Mouse (Mus musculus) retina, embryonic 14.5 days (tissue): ENCODE data around the gene Fer.
"Not testable (repeated sequence)": the region's sequence is repeated elsewhere in the genome, so short reads cannot be mapped to it uniquely, and the experiment has no call there.

ENCODE experiments used
- DNase-seq: peaks from one replicate; pipeline ENCODE4 v3.0.0-alpha.2; 2015; ENCODE audit warnings: low spot score

Fer gene

DNA sequence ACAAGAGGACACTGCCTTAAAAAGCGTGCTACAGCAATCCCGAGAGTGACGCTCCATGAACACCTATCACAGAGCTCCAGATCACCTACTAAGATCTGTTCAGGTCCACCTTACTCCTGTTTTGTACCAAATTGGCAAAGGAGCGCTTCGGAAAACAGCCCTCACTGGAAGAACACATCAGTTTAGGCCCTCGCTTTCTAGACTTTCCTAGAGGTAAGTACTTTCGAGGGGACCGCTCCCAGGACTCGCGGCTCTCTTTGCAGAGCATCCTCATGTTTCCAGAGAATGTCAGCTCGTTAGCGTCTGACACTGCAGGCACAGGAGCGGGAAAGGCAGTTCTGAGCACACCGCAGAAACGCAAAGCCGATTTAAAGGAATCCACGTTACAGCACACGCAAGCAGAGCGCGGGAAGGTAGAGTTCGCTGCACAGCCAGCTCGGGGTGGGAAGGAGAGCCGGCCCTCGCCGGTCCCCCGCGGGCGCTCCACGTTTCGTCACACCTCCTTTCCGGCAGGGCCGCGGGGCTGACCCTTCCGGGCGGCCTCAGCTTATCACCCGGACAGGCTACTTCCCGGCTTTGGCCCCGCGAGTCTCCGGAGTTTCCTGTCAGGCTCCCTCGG is at the start of gene Fer:
Fer (plus strand) TSS at position 51 of the 619 bp plus-strand sequence.
- no peak for DNase-seq

DNA sequence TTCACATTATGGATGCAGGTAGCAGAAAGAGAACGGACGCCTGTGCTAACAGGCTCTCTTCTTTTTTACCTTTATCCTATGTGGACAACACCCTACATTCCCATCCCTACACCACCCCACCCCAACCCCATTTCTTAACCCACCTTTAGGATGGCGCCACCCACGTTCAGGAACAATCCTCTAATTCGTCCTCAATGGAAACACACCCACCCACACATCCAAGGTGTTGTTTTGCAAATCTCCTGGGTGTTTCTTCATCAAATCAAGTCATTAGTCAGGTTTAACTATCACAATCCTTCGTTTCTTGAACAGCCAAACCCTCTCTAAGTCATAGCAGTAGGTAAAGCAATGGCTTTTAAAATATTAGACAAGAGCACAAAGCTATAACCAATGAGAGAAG is 49.3 kb upstream of the Fer start:
- DNase-seq = no peak

DNA sequence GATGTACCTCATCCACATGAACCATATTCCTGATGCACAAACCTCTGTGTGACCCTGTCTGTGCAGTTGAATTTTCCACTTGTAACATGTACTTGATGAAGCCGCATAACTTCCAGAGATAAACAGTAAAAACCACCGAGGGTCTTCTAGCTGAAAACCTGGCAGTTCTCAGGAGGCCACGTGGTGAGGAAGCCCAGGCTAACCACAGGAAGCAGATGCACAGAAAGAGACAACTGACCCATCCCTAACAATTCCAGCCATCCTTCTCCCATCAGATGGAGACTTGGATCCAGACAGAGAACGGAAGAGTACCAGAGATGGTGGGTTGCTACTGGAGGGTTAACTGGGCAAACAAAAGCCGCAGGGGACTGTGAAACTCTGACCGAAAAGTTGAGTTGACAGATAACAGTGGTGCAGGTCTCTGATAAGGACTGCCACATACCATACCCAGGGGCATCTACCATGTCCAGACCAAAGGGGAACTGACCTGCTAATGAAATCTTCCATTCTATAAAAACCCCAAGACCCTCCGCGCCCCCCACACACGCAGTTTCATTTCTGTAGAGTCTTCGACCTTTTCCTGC is 44.3 kb upstream of the Fer start:
- DNase-seq = no peak

DNA sequence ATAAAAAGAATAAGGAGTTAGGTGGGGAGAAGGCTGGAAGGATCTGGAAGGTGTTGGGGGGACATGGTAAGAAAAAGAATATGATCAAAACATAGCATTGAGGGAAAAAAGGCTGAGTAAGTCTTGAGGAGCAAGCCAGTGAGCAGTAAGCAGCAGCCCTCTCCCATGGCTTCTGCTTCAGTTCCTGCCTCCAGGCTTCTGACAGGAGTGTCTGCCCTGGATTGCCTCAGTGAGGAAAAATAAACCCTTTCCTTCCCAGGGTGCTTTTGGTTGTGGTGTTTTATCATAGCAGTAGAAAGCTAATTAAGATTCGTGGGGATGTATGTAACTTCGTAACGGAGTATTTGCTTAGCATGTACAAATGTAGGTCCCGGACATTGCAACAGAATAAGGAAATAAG is 38.7 kb upstream of the Fer start:
- no peak for DNase-seq

DNA sequence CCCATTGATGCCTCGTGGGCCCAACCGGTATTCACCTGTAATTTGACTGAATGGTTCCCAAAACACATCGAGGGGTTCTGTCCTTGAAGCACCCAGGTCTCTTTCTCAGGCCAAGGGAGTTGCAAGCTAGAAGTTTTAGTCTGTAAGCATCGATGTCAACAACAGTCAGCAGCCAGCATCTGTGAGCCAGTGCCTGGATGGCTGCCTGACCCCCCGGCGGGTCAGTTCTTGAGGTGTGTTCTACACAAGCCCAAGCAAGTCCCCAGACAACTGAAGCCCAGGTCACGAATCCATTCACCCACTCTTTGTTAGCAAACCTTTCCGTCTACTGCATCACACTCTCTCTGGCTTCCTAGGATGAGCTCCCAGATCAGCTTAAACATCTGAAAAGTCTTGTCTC is 36.7 kb upstream of the Fer start:
- no peak for DNase-seq

DNA sequence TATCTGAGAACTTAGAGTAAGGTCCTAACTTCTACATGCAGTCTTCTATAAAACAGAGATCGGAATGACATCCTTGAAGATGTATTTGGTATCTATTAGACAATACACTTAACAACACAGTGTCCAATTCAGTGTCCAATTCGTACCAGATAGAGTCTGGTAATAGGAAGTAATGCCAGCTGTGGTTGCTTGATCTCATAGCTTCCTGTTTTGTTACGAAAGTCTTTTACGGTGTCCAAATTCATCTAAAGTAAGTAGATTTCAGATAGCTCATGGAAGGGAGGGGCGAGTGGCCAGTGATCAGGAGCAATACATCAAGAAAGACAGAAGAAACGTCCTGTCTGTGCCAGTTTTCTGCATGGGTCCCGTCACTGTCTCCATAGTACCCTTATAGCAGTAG is 36.1 kb upstream of the Fer start:
- no peak for DNase-seq

DNA sequence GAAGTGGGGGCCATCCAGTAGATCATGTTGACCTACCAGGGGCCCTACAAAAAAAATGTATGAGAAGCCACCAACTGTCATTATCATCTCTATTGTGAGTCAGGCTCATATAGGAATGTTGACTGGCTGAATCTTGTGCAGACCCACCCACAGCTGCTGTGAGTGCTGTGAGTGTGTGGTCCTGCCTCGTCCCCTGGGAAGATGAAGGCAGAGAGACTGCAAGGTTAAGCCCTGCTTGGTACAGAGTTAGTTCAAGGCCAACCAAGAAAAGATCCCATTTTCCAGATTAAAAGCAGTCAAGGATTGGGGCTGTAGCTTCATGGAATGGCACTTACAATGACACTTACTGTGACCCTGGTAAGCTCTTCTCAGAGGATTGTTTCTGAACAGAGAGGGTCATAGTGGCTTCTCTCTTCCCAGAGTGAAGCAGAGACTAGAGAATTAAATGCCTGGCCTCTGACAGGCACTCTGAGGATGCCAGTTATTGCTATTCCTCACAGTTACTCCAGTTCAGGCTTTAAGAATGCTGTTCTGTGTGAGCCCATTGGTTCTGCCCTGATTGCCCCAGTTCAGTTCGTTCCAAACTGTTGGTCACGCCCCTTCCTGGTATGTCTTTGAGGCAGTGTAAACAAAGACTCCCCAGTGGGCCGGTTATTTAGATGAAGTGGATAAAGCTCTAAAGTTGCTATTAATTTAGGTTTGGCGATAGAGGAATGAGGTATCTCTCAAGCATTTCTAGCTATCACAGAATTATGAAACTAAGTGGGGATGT is 34.1 kb upstream of the Fer start:
- DNase-seq = no peak

DNA sequence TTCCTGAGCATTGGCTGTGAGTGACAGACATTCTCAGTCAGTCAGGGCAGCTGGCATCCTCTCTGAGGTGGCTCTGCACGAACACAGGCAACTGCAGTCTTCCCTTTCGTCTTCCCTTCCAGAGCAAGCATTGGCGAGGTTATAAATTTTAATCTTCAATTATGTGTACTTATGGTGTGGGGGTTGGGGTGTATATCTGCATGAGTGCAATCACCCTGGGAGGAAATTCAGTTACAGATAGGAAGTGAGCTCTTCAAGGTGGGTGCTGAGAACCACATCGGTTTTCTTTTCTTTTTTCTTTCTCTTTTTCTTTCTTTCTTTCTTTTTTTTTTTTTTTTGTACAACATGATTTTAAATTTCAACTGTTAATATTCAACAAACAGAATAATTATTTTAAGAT is 31.3 kb upstream of the Fer start:
- DNase-seq = no peak

DNA sequence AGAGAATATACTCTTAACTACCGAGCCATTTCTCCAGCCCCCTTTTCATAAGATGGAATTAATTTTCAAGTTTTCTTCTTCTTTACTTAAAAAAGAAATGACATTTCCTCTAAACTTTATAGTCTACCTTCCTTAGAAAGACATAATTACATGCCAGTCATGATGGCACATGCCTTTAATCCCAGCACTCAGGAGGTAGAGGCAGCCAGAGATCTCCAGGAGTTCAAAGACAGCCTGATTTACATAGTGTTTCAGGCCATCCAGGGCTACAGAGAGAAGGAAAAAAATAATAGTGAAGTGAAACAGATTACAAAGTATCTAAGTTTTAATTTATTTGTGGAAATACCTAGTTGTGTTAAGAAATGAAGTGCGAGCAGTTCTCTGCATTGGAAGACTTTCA is 26.6 kb upstream of the Fer start:
- no peak for DNase-seq

DNA sequence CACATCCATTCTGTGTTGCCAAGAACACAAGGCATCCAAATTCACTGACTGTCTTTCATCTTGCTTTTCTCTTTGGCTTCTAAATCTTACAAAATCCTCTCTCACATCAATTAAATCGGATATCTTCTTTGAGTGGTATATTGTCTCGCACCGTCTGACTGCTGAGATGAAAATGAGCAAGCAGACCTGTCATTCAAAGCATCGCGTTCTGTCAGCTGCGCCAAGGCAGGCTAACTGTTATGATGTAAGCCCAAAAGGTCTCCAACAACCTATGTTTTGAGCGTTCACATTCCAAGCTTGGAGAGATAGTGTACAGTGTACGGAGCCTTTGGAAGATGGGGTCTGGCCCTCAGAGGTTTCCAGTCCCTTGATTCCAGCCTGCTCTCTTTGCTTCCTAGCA is 26.2 kb upstream of the Fer start:
- no peak for DNase-seq

DNA sequence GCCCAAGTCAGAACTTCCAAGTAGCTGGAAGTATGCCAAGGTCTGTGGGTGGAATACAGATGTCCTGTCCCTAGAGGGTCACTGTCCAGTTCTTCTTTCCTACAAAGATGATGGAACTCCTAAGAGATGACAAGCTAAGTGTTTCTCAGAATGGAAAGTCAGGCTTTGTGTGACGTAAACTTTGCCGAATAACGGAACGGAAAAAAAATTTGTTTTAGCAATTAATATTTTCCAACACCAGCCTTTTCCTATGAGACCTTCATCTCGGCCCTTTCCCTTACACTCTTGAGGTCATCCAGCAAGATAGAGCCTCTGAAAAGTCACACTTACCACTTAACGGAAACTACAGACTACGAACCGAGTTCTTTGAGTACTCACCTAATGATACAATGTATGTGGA is 24.7 kb upstream of the Fer start:
- DNase-seq = no peak

DNA sequence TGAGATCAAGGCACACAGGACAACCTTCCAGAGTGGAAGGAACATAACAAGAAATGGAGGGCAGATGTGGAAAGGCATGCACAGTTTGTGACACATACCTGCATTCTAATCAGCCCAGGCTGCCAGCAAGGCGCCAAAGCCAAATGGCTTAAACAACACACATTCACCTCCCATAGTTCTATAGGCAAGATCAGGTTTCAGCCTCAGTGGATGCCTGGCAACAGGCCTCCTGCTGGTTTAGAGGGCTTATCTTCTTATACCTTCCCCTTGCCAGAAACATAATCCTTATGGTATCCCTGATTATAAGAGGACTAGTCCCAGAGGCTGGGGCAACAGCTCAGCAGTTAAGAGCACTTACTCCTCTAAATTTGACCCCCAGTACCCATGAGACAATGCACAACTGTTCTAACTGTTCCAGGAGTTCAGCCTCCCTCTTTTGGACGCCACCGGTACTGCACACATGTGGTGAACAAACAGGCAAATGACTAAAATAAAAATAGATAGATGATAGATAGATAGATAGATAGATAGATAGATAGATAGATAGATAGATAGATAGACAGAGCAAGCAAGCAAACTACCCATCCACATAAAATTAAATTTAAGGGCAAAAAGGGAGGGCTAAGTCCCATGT is 23.1 kb upstream of the Fer start:
- no peak for DNase-seq

DNA sequence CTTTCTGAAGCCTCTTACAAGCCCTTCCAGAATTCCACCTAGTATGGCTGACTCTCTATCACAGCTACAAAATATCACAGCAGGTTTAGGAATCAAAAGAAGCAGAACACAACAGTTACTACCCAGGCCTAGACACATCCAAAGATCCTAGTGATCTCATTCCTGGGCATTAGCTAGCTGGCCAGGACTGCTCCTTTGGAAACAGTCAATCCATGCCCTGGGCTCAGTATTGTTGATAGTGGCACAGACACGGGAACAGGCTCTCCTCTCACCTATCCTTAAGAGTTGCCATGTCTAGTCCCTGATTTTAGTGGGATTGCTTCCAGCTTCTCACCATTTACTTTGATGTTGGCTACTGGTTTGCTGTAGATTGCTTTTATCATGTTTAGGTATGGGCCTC is 20.6 kb upstream of the Fer start:
- no peak for DNase-seq

DNA sequence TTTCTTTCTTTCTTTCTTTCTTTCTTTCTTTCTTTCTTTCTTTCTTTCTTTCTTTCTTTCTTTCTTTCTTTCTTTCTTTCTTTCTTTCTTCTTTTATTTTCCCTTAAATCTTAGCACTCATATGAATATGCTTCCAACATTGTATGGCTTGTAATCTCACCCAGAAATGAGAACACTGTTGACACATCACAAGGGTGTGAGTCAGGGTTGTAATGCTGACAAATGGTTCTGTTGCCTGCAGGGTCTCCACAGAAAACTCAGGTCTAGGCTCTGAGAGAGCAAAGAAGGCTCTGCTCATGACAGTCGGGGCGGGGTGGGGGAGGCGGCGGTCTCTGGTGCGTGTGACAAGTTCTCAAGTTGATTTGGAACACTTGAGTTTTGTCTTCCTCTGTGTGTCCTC is 17.9 kb upstream of the Fer start:
- no peak for DNase-seq

DNA sequence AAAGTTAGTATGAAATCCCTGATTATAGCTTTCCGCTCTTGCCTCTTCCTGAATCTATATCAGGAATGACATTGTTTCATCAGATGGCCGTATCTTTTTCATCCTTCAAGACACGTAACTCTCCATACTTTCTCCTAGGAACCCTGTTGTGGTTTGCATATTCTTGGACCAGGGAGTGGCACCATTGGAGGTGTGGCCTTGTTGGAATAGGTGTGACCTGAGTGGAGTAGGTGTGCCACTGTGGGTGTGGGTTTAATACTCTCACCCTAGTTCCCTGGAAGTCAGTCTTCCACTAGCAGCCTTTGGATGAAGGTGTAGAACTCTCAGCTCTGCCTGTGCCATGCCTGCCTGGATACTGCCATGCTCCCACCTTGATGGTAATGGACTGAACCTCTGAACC is 17.1 kb upstream of the Fer start:
- not testable (repeated sequence) for DNase-seq

DNA sequence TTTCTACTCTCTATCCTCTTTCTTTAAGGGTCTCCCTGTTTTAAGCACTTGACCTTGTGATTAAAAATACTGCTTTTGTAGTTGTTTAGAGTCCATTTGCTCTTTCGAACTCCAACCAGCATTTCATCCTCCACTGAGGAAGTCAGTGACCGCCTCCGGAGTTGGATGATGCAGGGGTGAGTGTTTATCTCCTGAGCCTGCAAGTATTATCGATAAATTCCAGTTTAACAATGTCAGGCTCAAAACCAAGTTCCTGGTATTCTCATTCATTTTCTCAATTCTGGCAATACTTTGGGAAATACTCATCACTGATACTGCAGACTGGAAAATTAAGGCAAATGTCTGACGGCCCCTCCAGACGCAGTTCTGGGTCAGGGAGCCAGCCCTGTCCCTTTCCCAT is 13.7 kb upstream of the Fer start:
- no peak for DNase-seq

DNA sequence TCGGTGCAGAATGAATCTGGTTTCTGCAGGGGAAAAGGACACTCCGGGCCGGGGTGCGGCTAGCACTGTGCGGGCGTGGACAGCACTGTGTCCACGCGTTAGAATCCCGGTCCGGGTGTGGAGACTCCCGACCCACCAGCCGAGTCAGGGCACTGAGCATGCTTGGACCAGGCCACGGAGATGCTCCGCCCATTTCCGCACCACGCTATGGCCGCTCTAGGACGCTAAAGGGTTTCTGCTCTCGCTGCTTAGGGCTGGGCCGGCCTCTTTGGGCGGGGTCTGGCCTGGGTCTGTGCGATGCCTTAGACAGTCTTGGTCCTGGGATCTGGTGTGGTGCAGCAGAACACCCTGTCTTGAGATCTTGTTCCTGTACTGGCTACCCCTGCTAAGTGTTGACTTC is 13.3 kb upstream of the Fer start:
- DNase-seq = peak; percentile 90

DNA sequence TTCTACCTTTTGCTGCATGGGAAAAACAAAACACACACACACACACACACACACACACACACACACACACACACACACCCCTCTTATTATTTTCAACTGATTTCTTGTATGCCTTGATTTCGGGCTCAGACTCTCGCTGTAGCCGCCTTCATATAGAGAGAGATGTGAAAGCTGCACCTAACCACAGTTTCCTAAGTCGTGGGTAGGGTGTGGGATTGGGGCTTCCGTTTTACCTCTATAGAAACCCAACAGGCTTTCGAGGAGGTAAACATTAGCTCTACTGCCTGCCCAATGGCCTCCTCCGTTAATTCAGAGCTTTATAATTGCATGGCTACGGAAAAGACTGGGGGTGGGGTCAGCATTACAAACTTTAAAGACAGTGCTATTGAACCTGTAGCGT is 12.8 kb upstream of the Fer start:
- DNase-seq = no peak

DNA sequence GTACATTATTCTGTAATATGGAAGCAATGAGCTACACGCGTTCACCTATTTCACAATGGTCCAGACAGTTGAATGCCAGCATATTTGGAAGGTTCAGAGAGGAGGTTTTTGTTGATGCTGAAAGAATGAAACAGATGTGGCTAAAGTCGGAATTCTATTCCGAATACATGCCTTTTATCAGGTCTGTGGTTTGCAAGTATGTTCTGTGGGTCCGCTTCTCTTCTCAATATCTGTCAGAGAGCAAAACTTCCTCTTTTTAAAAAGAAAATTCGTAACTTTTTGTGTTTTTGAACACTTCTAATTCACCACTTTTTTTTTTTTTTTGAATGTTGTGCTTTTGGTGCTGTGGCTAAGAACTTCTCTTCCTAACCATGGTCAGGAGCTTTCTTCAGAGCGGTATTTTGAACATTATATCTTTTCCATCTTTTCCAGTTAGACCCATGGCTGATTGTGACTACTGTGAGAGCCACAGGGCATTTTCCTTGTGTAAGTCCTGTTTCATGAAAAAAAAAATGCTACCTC is 5.8 kb upstream of the Fer start:
- no peak for DNase-seq

DNA sequence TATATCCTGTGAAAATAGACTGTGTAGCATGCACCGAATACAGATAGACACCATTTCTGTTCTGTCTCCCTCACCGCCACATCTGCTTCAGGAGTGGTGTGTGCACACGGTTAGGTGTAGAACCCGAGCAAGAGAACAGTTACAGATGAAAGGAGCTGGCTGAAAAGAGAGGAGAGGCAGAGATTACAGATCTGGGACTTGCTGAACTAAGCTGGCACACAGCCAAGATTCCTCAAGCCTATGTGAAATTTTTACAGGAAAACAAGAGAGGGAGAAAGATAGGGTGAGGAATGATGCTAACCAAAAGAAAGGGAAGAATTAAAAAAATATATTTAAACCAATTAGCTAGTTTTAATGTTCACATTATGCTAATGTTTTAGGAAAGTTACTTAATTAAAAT is 1.9 kb upstream of the Fer start:
- peak; percentile 25 for DNase-seq

DNA sequence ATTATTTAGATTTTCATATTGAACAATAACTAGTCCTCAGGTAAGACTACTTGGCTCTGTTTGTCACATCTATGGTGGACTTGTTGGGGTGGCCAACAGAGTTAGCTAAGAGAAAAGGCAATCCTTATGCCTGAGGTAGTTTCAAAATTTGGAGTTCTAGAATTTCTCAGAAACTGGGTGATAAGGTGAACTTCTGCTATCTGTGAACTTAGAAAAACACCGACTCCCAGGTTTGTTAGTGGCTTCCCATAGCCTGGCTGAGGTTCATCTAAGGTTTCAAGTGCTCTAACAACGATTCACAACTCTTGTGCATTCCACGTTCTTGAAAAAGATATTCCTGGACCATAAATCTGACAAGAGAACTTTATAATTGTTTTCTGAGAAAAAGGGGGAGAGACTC is 463 bp upstream of the Fer start:
- no peak for DNase-seq

DNA sequence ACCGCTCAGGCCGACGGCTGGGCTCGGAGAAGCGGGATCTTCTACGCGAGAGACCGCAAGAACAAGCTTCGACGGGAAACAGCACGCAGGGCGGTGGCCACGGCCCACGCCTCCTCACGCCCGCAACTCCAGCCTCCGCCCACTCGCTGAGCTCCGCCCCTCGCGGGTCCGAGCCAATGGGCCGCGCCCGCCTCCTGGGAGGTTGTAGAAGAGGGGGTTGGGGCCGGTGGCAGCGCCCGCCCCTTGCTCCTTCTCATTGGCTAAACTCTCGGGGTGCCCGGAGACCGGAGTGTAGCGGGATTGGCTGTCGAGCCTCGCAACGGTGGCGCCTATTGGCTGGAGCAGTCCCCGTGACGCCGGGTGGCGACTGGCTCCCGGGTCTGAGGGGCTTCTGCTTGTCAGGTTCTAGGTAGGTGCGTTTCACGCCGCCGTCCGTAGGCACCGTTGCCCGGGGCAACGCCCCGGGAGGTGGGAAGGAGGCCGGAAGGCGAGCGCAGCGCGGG is 836 bp downstream of the Fer start, which contains the start of gene A930002H24Rik:
A930002H24Rik (minus strand) TSS at position 145 of the 503 bp plus-strand sequence.
- peak; percentile 99 for DNase-seq

DNA sequence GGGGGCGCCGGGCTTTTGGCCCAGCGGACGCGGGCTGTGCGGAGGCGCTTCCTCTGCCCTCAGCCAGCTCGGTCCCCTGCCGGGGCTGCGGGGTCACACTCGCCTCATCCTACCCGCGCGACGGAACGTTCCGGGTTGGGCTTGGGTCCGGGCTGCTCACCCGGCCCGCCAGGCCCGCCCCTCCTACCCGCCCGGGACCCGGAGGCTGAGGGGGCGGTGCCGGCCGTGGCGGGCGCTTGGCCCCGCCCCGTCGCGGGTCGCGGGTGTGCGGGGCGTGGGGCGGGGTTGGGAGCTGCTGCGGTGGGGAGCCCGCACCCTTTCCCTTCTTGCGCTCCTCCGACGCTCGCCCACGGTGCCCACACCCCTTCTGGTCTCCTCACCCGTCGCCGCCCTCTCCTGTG is 1.3 kb downstream of the Fer start:
- DNase-seq = peak; percentile 68
